Mouse (Mus musculus) olfactory bulb, adult 2 months (tissue): ENCODE measurements at regions not wholly inside any gene's neighbourhood (a gene's known extent, or its start where the extent isn't known, plus 50 kb on each side); places are given as distances from the start of the nearest gene placed in this dataset.

ENCODE experiments used
- CTCF ChIP-seq: fragments of 200-500 bp; IDR thresholded peaks from 2 replicates; pipeline ENCODE4 v1.5.1; 2012; ENCODE audit warnings: low read depth, mild to moderate bottlenecking, low read length, moderate library complexity; ENCODE audit not compliant: insufficient read depth
- POLR2A ChIP-seq: fragments of 200-500 bp; IDR thresholded peaks from 2 replicates; pipeline ENCODE4 v1.6.1; 2012; ENCODE audit warnings: mild to moderate bottlenecking, low read depth, low read length, moderate library complexity; ENCODE audit not compliant: insufficient read depth

DNA sequence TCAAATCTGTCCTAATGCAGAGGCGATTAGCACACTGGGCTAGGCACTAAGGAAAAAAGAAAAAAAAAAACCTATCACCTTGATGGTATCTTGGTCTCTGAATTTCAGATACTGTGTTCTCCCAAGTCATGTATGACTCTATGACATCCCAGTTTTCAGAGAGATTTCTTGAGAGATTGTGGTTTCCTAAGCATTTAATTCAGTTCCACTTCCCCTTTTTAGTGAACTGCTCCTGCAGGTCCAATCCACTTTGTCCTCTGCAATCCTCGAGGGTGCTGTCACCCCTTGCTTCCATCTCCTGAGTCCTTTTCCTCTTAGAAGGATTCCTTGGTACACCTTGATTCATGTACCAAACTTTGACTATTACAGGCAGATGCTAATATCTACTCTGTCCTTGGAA is 2104.8 kb upstream of the Lrrc6 start:
- TF ChIP-seq CTCF (no peak), POLR2A (no peak)
